Mouse (Mus musculus): ENCODE results near the gene Txnrd3. TPM values are rescaled to one million over a fixed set of nuclear protein-coding genes. Genes with fewer than 3 reads are reported as not detected.

The Txnrd3 gene
- 1 to 10 TPM; 7.2 to 8.5 TPM for total RNA-seq (2021)
- long read RNA-seq, experiment 1, transcript Txnrd3-201 (16 exons, 2,836 nt), result major isoform, 24 of 24 reads
- long read RNA-seq, experiment 1, partial matches to known transcripts, result 0 of 24 reads
- long read RNA-seq, experiment 1, other reads (novel, unspliced or antisense), result 0 of 24 reads
- long read RNA-seq, experiment 2, transcript Txnrd3-201 (16 exons, 2,836 nt), result major isoform, 23 of 23 reads
- long read RNA-seq, experiment 2, partial matches to known transcripts, result 0 of 23 reads
- long read RNA-seq, experiment 2, other reads (novel, unspliced or antisense), result 0 of 23 reads

DNA sequence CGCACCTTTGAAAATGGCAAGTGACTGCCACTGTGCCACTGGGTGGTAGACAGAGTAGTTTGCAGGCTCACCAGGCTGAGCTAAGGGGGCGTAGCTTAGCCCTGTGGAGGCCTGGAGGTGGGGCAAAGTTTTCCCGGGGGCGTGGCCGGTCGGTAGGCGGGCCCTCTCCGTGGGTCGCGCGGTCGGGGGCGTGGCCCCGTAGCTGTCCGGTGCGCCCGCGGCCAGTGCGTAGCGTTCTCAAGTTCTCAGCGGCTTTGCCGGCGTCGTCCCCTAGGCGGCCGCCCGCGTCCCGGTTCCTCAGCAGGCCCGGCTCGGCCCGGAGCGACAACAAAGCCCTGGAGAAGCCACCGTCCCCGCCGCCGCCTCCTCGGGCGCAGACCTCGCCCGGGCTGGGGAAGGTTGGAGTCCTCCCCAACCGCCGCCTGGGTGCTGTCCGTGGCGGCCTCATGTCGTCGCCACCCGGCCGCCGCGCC lies at the start of gene Txnrd3:
Gene Txnrd3 (plus strand): TSS at position 191 of the 473 bp plus-strand sequence.
- DNase-seq, result peak; percentile 94
- intact Hi-C loops (cut with DNase I; ENCODE audit: low total_unique reads), result no loop called here

DNA sequence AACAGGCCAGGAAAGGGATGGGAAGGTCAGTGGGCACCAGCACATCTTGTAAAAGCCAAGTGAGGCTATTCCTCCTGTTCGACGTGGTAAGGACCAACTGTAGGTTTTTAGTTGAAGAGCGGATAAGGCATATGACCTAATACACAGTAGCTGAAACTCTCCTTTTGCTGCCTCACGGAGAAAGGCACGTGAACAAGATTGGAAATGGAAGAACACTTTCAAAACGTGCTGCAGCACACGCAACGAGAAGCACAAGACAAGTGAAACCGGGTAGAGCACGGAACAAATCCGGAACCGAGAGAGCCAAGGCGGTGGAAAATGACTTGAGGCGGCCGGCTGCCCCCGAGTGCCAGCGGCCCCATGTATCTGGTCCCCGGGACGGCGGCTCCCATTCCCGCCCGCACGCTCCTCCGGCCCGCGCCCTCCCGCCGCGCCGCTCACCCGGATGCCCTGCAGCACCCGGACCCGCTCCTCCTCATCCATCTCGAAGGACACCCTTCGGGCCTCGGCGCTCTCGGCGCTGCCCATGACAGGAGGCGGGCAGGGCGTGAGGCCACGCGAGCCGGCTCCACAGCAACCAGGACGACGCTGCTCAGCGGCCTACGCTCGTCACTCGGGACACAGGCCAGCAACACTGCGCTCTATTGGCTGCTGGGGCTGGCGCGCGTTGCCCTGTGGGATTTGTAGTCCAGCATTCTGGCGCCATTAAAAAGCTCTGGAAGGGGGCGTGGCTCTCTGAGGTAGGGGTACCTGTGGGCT lies 48.6 kb upstream of the Txnrd3 start, which contains the start of gene Chchd6:
Gene Chchd6 (minus strand): TSS at position 635 of the 759 bp plus-strand sequence.
- DNase-seq, result peak; percentile 94
- intact Hi-C loops (cut with DNase I; ENCODE audit: low total_unique reads), result no loop called here

DNA sequence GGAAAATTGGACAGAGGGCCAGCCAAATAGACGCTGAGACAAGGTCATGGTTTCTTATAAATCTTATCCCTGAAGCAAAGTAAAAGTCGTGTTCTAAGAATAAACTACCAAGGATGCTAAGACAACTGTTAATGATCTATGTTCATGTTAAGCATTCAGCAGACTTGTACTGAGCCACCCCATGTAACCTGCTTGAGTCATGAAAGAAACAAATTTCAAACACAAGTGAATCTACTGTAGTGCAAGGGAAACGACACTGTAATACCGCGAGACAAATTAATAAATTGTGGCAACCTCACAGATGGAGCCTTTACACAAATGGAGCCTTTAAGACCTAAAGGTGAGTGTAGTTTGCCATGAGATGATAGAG lies 48.0 kb upstream of the Txnrd3 start:
- intact Hi-C loops (cut with DNase I; ENCODE audit: low total_unique reads), result no loop called here
- no peak for DNase-seq

- intact Hi-C loops (cut with DNase I; ENCODE audit: low total_unique reads), result no loop called here
- DNase-seq, result no peak
These were observed 47.3 kb upstream of the Txnrd3 start for GRCm38 (mm10) chr6:89596510-89596909.

DNA sequence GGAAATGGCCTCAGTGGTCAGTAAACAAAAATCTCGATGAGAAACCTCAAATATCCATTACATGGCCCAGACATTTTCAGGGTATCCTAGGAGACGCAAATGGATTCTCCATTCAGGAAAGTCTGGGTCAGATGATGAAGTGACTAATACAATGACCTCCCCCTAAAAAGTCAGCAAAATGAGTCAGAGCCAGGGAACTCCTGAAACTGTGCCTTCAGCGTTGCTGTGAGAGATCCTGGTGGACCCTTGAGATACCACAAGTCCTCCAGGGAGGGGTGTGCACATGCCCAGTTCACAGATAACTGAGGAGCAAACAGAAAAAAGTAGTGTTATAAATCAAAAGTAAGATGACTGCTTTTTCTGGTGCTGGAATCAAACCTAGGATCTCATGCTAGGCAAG lies 37.7 kb upstream of the Txnrd3 start:
- DNase-seq, result no peak
- intact Hi-C loops (cut with DNase I; ENCODE audit: low total_unique reads), result no loop called here

GRCm38 (mm10) chr6:89607999-89608398 lies 35.8 kb upstream of the Txnrd3 start:
- intact Hi-C loops (cut with DNase I; ENCODE audit: low total_unique reads), result no loop called here
- DNase-seq, result no peak

GRCm38 (mm10) chr6:89613336-89614106 lies 30.3 kb upstream of the Txnrd3 start:
- DNase-seq, result no peak
- intact Hi-C loops (cut with DNase I; ENCODE audit: low total_unique reads), result no loop called here

DNA sequence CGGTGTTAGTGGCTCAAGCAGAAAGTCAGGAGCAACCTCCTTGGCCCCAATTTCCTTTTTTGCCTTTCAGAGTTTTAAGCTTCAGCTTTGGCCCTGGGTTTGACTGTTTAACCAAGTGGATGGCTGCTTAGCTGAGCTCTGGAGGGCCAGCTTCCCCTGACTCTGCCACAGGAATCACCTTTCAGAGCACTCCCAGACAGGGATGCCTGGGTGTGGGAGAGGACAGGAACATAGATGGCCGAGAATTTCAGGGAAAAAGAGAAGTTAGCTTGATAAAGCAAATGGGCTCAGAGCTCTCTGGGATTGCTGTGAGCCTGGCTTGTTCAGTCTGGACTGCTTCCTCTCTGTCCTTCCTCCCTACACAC lies 29.7 kb upstream of the Txnrd3 start:
- no peak for DNase-seq
- intact Hi-C loops (cut with DNase I; ENCODE audit: low total_unique reads), result no loop called here

DNA sequence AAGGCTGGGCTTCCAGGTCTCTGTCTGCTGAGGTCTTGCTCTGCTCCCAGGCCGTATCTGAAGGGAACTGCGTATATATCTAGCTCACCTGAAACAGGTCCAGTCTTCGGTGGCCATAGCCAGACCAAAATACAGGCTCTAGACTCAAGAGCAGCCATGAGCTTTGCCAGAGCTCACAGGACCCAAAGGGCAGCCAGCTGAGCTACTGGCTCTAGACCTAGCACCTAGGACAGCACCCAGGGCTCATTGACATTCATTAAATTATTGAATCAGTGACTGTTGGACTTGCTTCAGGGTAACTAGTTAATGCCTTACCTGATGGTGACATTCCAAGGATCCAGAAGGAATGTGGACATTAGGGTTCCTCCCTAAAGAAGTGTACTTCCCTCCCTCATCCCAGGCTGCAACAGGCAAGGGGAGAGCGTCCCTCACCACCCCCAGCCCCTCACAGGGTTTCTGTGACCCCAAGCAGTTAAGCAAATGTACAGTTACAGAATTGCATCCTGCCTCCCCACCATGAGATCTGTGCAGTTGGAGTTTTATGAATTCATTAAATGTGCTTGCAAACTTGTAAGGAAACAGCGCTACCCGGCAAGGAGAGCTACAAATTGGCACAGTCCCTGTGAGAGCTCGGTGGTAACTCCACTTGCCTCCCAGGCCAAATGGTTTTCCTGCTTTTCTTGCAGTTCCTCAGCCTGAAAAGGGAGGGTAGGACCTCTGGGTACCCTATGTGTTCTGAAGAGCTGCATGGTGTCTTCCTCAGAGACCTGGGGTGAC lies 29.0 kb upstream of the Txnrd3 start:
- intact Hi-C loops (cut with DNase I; ENCODE audit: low total_unique reads), result no loop called here
- no peak for DNase-seq

DNA sequence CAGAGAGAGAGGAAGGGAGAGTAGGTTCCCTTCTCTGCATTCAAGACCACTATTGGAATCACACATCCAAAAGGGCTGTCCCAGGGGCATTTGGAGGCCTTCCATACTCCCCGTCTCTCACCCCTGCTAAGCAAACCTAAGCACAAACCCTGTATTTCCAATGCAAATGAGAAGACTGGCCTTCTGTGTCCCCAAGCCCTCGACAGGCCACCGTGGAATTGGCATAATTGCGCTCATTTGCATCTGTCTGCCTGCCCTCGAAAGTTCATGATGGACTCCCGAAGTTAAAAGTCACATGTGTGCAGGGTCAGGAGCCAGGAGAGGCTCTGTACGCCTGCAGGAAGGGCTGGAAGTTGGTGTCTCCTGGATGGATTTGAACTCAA lies 28.4 kb upstream of the Txnrd3 start:
- DNase-seq, result no peak
- intact Hi-C loops (cut with DNase I; ENCODE audit: low total_unique reads), result no loop called here

- intact Hi-C loops (cut with DNase I; ENCODE audit: low total_unique reads), result no loop called here
- DNase-seq, result no peak
These were observed 21.1 kb upstream of the Txnrd3 start for GRCm38 (mm10) chr6:89622647-89623046.

GRCm38 (mm10) chr6:89628045-89628785 lies 15.6 kb upstream of the Txnrd3 start:
- intact Hi-C loops (cut with DNase I; ENCODE audit: low total_unique reads), result no loop called here
- no peak for DNase-seq

DNA sequence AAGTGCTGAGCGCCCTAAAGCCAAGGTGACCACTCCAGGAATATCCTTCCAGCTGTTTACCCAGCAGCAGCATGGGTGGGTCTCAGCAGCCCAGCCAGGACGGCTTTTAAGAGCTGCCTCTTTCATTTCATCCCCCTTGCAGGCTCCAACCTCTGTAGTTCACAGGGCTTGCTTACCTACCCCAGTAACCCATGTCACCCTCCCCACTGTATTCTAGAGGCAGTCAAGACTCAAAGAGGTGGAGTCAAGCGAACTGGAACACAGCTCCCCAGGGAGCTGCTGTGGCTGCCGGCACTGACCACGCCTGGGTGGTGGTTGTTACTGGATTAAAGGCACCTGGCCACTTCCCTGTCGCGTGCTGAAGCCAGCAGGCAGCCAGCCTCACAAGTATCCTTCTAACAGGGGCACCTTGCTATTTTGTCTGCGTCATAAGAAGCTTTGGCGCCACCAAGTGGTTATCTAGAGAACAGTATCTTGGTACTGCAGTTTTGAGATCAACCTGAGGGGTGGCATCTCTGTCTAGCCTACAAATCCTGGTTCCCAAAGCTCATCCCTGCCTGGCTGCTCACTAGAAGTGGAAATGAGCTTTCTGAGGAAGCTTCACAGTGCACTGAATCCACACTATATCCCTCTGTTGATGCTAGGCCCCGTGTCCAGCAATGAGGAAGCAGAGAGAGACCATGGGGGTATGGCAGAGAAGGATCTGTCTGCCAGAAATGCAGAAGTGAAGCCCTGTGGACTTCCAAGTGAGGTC lies 11.8 kb upstream of the Txnrd3 start:
- intact Hi-C loops (cut with DNase I; ENCODE audit: low total_unique reads), result loop anchor here (5.0 to 10.0 kb wide), 2 partner anchors 267 to 705 kb away; partner anchors contain the start of gene Plxna1
- DNase-seq, result peak; percentile 71

DNA sequence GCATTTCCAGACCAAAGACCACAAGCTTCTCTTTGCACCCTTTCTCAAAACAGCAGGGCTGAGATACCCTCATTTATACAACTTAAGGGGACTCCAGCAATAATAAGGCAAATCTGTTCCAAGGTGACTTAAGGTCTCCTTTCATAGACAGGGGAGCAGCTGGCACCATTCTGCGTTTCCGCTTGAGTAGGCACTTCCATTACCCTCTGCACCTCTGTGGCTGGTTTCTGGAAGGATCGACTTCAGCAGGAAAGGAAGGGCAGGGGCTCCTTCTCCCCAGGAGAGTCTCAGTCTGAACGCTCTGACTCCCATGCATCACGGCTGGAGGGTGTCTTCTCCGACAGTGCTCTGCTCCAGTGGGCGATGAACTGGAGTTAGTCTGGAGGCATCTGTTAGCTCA lies 10.7 kb upstream of the Txnrd3 start:
- DNase-seq, result no peak
- intact Hi-C loops (cut with DNase I; ENCODE audit: low total_unique reads), result loop anchor here (5.0 to 10.0 kb wide), 2 partner anchors 268 to 706 kb away; partner anchors contain the start of gene Plxna1

DNA sequence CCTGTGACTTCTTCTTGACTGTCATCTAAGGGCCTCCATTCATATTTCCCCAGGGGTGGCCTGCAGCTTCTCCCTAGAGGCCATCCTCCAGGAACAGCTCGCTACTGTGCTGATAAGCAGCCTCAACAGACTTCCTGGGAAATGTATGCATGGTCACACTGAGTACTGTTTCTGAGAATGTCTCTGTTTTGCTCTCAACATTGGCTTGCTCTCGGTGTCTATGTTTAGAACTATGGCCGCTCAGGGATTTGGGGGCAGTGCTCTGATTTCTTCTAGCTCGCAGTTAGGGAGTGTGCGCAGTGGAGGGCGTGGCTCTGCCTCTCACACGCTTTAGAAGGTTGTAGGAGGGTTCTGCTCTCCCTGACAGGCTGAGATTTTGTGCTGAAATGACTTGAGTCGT lies 9.4 kb upstream of the Txnrd3 start:
- intact Hi-C loops (cut with DNase I; ENCODE audit: low total_unique reads), result loop anchor here (5.0 to 10.0 kb wide), 2 partner anchors 270 to 707 kb away; partner anchors contain the start of gene Plxna1
- DNase-seq, result peak; percentile 23

- no peak for DNase-seq
- intact Hi-C loops (cut with DNase I; ENCODE audit: low total_unique reads), result loop anchor here (10.0 kb wide), 1 partner anchor 273 kb away; the partner anchor contains the start of gene Plxna1
These were observed 5.8 kb upstream of the Txnrd3 start for GRCm38 (mm10) chr6:89637977-89638376.

DNA sequence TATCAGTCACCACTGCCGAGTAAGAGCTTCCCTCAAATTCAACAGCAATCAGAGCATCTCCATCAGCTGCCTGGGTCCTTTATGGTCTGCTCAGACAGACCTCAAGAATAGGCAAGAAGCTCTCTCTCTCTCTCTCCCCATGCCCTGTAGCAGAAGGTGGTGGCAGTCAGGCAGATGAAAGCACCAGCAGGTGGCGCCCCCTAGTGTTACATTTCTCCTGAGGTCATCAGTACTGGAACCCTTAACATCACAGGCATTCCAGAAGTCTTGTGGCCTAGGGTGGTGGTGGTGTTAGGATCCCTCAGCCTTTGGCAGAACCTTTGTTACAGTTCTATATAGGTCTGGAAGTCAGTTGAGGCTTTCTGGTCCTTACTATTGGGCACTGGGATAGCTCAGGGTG lies 4.8 kb upstream of the Txnrd3 start:
- DNase-seq, result no peak
- intact Hi-C loops (cut with DNase I; ENCODE audit: low total_unique reads), result loop anchor here (10.0 kb wide), 1 partner anchor 274 kb away; the partner anchor contains the start of gene Plxna1
